Mouse (Mus musculus) kidney, postnatal 0 days (tissue): ENCODE data around the gene Tbc1d2b. TPM values are rescaled to one million over a fixed set of nuclear protein-coding genes. Genes with fewer than 3 reads are reported as not detected.

ENCODE experiments used
- ATAC-seq: fragments of 200-750 bp; cut with Nextera tagmentation; replicated peaks from 2 replicates; pipeline ENCODE4 v1.8.0; 2017; ENCODE audit warnings: low read depth, moderate number of reproducible peaks, moderate TSS enrichment, moderate library complexity; ENCODE audit not compliant: low FRiP score
- DNase-seq: peaks from one replicate; pipeline ENCODE4 v3.0.0-alpha.2; 2016; ENCODE audit warnings: low spot score
- H3K27ac ChIP-seq: fragments of 300-500 bp; sonication (generic); 2 replicates; pipeline ENCODE4 v1.5.1; 2014; ENCODE audit warnings: mild to moderate bottlenecking
- H3K27me3 ChIP-seq: fragments of 300-500 bp; sonication (generic); 2 replicates; pipeline ENCODE4 v1.6.1; 2014; ENCODE audit warnings: low read length, mixed read lengths; ENCODE audit not compliant: insufficient read depth
- H3K36me3 ChIP-seq: fragments of 300-500 bp; sonication (generic); 2 replicates; pipeline ENCODE4 v1.6.1; 2014; ENCODE audit warnings: low read length, mixed read lengths; ENCODE audit not compliant: insufficient read depth
- H3K4me1 ChIP-seq: fragments of 300-500 bp; sonication (generic); replicated peaks from 2 replicates; pipeline ENCODE4 v1.6.1; 2014; ENCODE audit warnings: antibody characterized with exemption, low read length, mixed read lengths; ENCODE audit not compliant: insufficient read depth
- H3K4me2 ChIP-seq: fragments of 300-500 bp; sonication (generic); 2 replicates; pipeline ENCODE4 v1.6.1; 2014; ENCODE audit warnings: mild to moderate bottlenecking, low read length, moderate library complexity, mixed read lengths
- H3K4me3 ChIP-seq: fragments of 300-500 bp; sonication (generic); replicated peaks from 2 replicates; pipeline ENCODE4 v1.5.1; 2014; ENCODE audit warnings: low read depth, low read length
- H3K9ac ChIP-seq: fragments of 300-500 bp; sonication (generic); 2 replicates; pipeline ENCODE4 v1.6.1; 2014; ENCODE audit warnings: low read depth, low read length
- H3K9me3 ChIP-seq: fragments of 300-500 bp; sonication (generic); replicated peaks from 2 replicates; pipeline ENCODE4 v1.6.1; 2016; ENCODE audit warnings: low read length, inconsistent platforms, mixed read lengths
- CTCF ChIP-seq: IDR thresholded peaks from 2 replicates; pipeline ENCODE4 v1.5.1; 2016; ENCODE audit warnings: antibody characterized with exemption, low read depth, mild to moderate bottlenecking, moderate library complexity
- WGBS: fragments of 180-500 bp; shearing (Covaris S2); extraction: QIAGEN DNeasy Blood & Tissue Kit; methylation state at CpG from one replicate; pipeline ENCODE4 v1.1.7; 2014; 5-methylcytosine and 5-hydroxymethylcytosine counted together
- polyA plus RNA-seq: library from polyadenylated mRNA; unstranded; fragments of >200 nt; fragmentation: Nextera tagmentation; extraction: Ambion mirVana; gene quantifications from 2 replicates; pipeline ENCODE4 v1.2.1, GENCODE M21; 2015

Gene Tbc1d2b
- polyA plus RNA-seq, 1 experiment from 2014 or later = 8.4 TPM

- no peak overlapping the region for H3K27ac ChIP-seq
- H3K27me3 ChIP-seq = no peaks in the 10 kb centered on the region
- 89% methylated on average over 3 of the region's 3 CpGs for WGBS
- no peak for TF ChIP-seq CTCF
- ATAC-seq (no peak), DNase-seq (no peak)
- no peaks in the 10 kb centered on the region for H3K9me3 ChIP-seq
- H3K36me3 ChIP-seq = peaks cover 8% of the 10 kb centered on the region; the same call in 1 of the 2 replicates
- no peak overlapping the region for H3K9ac ChIP-seq
- H3K4me2 ChIP-seq = no peak overlapping the region
- H3K4me3 ChIP-seq = no peak overlapping the region
- H3K4me1 ChIP-seq = no peaks in the 10 kb centered on the region
These were observed 48.3 kb downstream of the Tbc1d2b start for GRCm38 (mm10) chr9:90222275-90222674.

GRCm38 (mm10) chr9:90217501-90217900 lies 53.1 kb downstream of the Tbc1d2b start:
- Histone ChIP-seq H3K4me2 (no peak overlapping the region), H3K4me3 (no peak overlapping the region), H3K27me3 (no peaks in the 10 kb centered on the region), H3K9ac (no peak overlapping the region), H3K4me1 (no peaks in the 10 kb centered on the region), H3K27ac (no peak overlapping the region), H3K9me3 (no peaks in the 10 kb centered on the region), H3K36me3 (peaks cover 10% of the 10 kb centered on the region; the same call in 1 of the 2 replicates)
- WGBS = 77% methylated on average over 4 of the region's 4 CpGs
- TF ChIP-seq CTCF = no peak
- ATAC-seq = no peak
- no peak for DNase-seq

- DNase-seq (no peak), ATAC-seq (no peak)
- Histone ChIP-seq H3K9me3 (no peaks in the 10 kb centered on the region), H3K36me3 (peaks cover 10% of the 10 kb centered on the region; the same call in 1 of the 2 replicates), H3K4me1 (no peaks in the 10 kb centered on the region), H3K4me2 (no peak overlapping the region), H3K27ac (no peak overlapping the region), H3K9ac (no peak overlapping the region), H3K27me3 (no peaks in the 10 kb centered on the region), H3K4me3 (no peak overlapping the region)
- TF ChIP-seq CTCF = no peak
- 71% methylated on average over 11 of the region's 11 CpGs for WGBS
These were observed 54.2 kb downstream of the Tbc1d2b start for GRCm38 (mm10) chr9:90216259-90217001.

DNA sequence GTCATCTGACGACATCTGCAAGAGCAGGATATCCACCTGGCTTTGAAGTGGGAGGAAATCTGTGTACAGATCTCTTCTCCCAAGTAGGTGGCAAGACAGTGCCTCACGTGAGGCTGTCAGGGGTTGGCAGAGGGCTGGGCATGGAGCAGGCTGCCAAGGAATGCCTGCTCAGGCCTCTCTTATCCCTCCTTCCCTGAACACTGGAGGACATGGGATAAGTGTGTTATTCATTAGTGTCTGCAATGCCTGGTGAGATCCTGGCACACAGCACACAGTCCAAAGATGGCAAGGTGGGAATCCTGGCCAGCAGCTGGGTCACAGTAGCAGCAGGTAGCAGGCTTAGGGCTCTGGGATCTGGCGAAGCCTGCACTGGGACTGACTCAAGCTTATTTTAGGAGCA lies 57.5 kb downstream of the Tbc1d2b start:
- ATAC-seq = no peak
- Histone ChIP-seq H3K4me1 (no peaks in the 10 kb centered on the region), H3K4me2 (no peak overlapping the region), H3K27me3 (no peaks in the 10 kb centered on the region), H3K4me3 (no peak overlapping the region), H3K9ac (no peak overlapping the region), H3K9me3 (no peaks in the 10 kb centered on the region), H3K36me3 (peaks cover 13% of the 10 kb centered on the region; the same call in 1 of the 2 replicates), H3K27ac (no peak overlapping the region)
- no peak for DNase-seq
- TF ChIP-seq CTCF = no peak
- WGBS = 84% methylated on average over 3 of the region's 3 CpGs

DNA sequence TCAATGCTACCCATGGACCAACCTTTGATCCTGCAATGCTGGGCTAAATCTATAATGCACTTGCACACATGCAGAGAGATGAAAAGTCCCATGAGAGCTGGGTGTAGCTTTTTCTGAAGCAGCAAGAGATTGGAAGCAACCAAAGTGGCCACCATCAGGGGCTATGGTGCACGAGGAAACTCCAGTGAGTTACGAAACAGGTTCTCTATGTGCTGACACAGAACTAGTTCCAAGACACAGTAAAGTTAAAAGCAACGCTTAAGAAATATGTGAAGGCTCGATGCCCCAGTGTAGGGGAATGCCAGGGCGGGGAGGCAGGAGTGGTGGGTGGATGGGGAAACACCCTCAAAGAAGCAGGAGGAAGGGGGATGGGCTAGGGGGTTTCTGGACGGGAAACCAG lies 61.9 kb downstream of the Tbc1d2b start:
- Histone ChIP-seq H3K9me3 (no peaks in the 10 kb centered on the region), H3K9ac (no peak overlapping the region), H3K27me3 (no peaks in the 10 kb centered on the region), H3K36me3 (peaks cover 22% of the 10 kb centered on the region; the same call in 1 of the 2 replicates), H3K4me2 (no peak overlapping the region), H3K27ac (no peak overlapping the region), H3K4me3 (no peak overlapping the region), H3K4me1 (no peaks in the 10 kb centered on the region)
- TF ChIP-seq CTCF = no peak
- no peak for ATAC-seq
- no peak for DNase-seq
- WGBS = 84% methylated on average over 6 of the region's 6 CpGs

GRCm38 (mm10) chr9:90207808-90208207 lies 62.8 kb downstream of the Tbc1d2b start:
- ATAC-seq (no peak), DNase-seq (no peak)
- WGBS = 76% methylated on average over 8 of the region's 8 CpGs
- Histone ChIP-seq H3K4me2 (no peak overlapping the region), H3K4me1 (no peaks in the 10 kb centered on the region), H3K27ac (no peak overlapping the region), H3K4me3 (no peak overlapping the region), H3K27me3 (no peaks in the 10 kb centered on the region), H3K36me3 (peaks cover 23% of the 10 kb centered on the region; the same call in 1 of the 2 replicates), H3K9me3 (no peaks in the 10 kb centered on the region), H3K9ac (no peak overlapping the region)
- no peak for TF ChIP-seq CTCF
